In genomic region chr16:55469703-55470102, GRCm38 (mm10) we compare ENCODE assay signal across 10 mouse cellular contexts.
"Had no signal": no experiment of that assay in that cellular context is flagged by ENCODE, and none has a peak within 500 bp of the region (broad histone marks: within the 10 kb centered on the region; RNA-seq: fewer than 3 reads in every experiment).

No protein-coding gene starts in this region.

- H3K36me3 ChIP-seq: limb, embryonic 12.5 days; limb, embryonic 15.5 days; neural tube, embryonic 13.5 days; stomach, embryonic 15.5 days had no signal

- H3K27me3 ChIP-seq: limb, embryonic 12.5 days; limb, embryonic 15.5 days; neural tube, embryonic 13.5 days; stomach, embryonic 15.5 days had no signal

- H3K9me3 ChIP-seq: limb, embryonic 12.5 days; limb, embryonic 15.5 days; neural tube, embryonic 13.5 days; stomach, embryonic 15.5 days had no signal

- H3K27ac ChIP-seq: limb, embryonic 12.5 days; limb, embryonic 15.5 days; liver, embryonic 14.5 days; neural tube, embryonic 13.5 days; stomach, embryonic 15.5 days had no signal

- H3K4me3 ChIP-seq: layer of hippocampus, adult 2 months; limb, embryonic 12.5 days; limb, embryonic 15.5 days; myocyte; neural tube, embryonic 13.5 days; stomach, embryonic 15.5 days had no signal

- H3K4me2 ChIP-seq: limb, embryonic 12.5 days; limb, embryonic 15.5 days; liver, embryonic 11.5 days; midbrain, embryonic 11.5 days; neural tube, embryonic 13.5 days; stomach, embryonic 15.5 days had no signal

- H3K4me1 ChIP-seq: limb, embryonic 15.5 days; stomach, embryonic 15.5 days had no signal

- H3K9ac ChIP-seq: limb, embryonic 12.5 days; limb, embryonic 15.5 days; liver, embryonic 14.5 days; liver, postnatal 0 days; neural tube, embryonic 13.5 days; stomach, embryonic 15.5 days had no signal
